Mouse (Mus musculus) left cerebral cortex, postnatal 10 days (tissue): ENCODE results near the gene Cgnl1. TPM values are rescaled to one million over a fixed set of nuclear protein-coding genes. Genes with fewer than 3 reads are reported as not detected.
A peak's percentile ranks its signal among the peaks of the same experiment; 100 is the strongest.

Source experiments
- DNase-seq, 2 experiments: peaks; one replicate each; pipeline ENCODE4 v3.0.0; 2021 to 2022; ENCODE audit warnings: low spot score in 2 of 2, mixed read lengths in 1 of 2; ENCODE audit errors: extremely low spot score in 1 of 2
- intact Hi-C: fragments of 180-260 bp; cut with DNase I; formaldehyde crosslinking; loops from one replicate; pipeline ENCODE4 v1.15.1; 2025
- total RNA-seq, 2 experiments: library from RNA; stranded (reverse); gene quantifications; 2 replicates each; pipeline ENCODE4 v1.2.3; 2021

Gene Cgnl1
- total RNA-seq, 2 experiments from 2014 or later = 10.5 to 12.7 TPM

DNA sequence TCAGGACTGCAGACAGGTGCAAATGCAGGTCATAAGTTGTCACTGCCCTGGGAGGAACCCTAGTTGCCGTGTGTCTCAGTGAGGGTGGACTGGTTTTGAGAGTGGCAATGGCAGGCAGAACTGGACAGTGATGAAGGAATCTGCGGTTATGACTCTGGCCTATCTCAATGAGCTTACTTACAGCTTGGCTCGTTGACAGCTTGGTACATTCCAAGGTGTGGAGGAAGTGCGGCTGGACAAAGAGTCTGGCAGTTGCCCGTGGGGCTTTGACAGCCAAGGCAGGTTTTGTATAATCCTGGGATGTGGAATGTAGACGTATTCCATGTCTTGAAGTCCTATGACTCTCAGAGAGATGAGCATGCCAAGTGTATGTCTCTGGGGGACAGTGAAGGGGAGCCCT is 162.4 kb downstream of the Cgnl1 start:
- intact Hi-C loops = no loop called here

DNA sequence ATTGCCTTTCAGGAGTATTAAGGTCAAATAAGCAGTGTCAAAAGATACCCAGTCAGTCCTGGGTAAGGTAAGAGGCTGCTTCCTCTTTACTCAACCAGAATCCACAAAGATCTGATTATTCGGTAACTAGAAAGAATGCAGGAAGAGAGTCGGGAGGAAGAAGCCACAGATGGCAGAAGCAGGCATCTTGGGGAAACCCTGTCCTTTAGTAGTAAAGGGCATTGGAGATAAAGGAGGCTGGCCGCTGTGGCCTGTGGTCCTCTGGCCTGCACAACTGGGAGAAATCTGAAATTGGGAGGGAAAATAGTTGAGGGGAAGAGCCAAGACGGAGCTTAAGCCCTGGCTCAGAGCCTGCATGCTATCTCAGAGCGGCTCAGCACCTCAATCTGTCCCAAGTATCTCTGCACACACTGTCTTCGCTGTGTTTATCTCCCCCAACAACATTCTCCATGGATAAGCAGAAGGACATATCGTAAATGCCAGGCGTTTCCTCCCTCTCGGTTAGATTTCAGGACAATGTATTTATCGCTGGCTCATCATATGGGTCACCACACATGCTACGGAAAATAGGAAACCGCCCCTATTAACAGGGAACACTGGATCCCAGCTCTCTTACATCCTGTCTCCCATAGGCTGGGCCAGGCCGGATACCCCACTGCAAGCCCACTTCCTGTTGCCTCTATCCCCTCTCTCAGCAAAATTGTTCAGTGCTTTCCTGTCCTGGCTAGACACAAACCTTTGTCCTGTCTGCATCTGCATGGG is 164.9 kb downstream of the Cgnl1 start:
- intact Hi-C loops = no loop called here
- DNase-seq = no peak

More for the DNA sequence above, 162.4 kb downstream of the Cgnl1 start:
- DNase-seq = no peak

DNA sequence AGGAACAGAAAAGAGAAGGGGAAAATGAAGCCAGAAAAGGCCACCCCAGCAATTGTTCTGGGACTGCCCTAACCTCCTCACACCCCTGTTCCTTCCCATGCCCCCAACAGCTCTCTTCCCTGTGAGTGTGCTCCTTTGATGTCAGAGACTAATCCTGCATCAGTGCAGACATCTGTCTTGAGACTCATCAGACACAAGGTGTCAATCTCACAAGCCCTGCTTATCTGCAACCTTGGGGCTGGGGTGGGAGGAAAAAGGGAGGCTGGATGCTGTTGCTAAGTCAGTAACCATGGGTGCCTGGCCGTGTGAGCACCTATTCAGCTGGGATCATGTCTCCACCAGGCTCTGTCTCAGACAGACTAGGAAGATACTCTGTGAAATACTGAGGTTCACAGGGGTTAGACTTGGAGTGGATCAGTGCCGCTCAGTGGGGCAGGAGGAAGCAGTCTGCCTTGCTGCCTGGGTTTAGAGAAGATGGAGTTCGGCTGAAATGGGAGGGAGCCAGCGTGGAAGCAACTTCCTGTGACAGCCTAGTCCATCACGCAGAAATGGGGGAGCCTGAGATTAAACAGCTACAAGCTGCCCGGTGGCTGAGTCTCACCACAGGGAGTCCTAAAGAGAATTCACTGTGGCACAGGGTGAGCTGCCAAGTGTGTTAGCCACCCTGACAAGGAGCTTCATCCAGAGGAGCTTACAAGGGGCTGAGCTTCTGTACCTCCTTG is 166.3 kb downstream of the Cgnl1 start:
- intact Hi-C loops = no loop called here
- DNase-seq = no peak

- intact Hi-C loops = loop anchor here (5.0 kb wide), 1 partner anchor 48 kb away; no protein-coding TSS in a partner anchor
- DNase-seq = no peak
These were observed 171.5 kb downstream of the Cgnl1 start for GRCm38 (mm10) chr9:71599861-71600260.

GRCm38 (mm10) chr9:71596888-71597287 is 174.5 kb downstream of the Cgnl1 start:
- DNase-seq = no peak
- intact Hi-C loops = loop anchor here (5.0 kb wide), 1 partner anchor 45 kb away; no protein-coding TSS in a partner anchor

DNA sequence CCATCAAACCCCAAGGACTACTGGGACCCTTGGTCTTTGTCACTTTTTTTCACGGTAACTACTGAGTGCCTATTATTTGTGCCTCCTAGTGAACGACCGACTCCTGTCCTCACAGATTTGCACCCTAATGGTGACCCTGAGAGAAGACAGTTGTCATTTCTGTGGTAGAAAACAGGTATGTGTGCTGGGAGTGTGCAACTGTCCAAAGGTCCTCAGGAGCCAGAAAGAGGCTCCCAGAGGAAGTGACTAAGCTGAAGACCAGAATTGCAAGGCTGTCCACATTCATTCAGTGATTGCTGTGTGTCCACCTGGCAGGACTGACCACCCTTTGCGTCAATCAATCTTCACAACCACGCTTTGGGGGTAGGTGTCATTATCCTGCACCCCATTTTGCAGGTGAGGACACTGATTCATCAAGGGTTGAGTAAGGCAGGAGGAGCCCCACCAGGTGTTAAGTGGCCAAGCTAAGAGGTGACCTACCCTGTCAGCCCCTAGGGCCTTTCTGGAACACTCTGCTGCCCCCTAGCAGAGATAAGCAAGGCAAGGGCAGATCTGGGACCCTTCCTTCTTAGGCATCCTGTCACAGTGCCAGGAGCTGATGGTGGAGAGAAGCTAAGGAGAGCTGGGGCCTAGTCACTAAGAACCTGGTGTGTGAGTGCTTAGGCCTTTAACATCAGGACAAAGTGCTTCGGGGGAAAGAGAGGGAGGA is 178.7 kb downstream of the Cgnl1 start:
- intact Hi-C loops = no loop called here
- DNase-seq = no peak

- peak in 1 of 2 experiments; percentile 92 for DNase-seq
- intact Hi-C loops = no loop called here
These were observed 179.4 kb downstream of the Cgnl1 start, which contains the start of gene Myzap for GRCm38 (mm10) chr9:71591938-71592548. Myzap (minus strand) TSS chr9:71592360.

DNA sequence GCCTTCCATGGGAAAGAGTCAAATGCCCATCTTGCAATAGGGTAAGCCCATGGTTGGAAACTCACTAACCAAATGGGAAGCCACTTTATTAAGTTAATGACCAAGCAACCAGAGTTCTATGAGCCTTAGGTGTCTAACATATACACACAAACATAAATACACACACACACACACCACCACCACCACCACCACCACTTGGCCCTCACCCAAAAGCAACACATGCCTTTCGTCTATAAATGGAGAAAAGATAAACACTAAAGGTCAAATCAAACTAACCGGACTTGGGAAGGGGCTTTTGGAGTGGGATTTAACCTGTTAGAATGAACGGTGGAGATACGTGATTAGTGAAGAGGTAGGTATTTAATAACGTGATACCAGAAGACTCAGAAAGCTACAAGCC is 180.3 kb downstream of the Cgnl1 start:
- no peak for DNase-seq
- intact Hi-C loops = no loop called here

DNA sequence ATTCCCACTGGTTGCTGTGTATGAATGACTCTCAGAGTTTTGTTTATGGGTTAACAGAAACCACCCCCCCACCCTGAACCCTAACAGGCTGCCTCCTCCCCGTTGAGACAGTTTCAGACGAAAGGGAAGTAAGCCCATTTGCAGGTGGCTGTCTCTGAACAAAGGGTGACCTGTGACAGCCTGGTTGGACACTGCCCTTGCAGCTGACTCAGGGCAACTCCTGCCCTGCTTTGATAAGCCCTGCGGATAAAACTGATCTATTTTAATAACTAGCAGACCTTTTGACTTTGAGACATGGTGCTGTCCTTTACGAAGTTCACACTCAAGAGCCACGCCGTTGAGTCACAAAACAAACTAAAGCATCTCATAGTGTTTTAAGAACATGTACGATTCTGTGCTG is 181.6 kb downstream of the Cgnl1 start:
- no peak for DNase-seq
- intact Hi-C loops = no loop called here

DNA sequence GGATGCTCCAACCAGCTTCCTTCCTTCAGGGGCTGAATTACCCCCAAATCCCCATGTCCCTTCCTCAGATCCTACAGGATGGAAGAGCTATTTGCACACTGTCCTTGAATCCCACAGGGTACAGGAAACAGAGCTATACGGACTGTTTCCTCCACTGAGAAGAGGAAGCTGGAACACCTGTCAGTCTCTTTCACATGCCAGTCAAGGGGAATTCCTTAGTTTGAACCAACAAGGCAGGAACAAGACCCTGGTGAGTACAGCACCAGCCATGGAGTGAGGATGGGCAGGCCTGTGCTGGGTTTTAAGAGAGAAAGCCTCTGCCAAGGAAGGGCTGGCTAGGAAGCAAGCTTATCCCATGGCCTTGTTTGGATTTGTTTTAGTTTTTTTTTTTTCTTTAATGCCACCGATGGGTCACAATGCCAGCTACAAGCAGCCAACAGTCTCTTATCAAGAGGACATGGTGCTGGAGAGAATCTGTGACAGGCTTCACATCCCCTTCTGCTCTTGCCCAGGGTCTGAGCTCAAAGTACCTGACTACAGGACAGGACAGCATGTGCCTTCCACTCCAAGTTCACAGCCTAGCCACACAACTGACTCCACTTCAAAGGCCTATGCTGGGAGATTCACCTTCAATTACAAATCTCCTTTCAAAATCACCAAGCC is 182.3 kb downstream of the Cgnl1 start:
- no peak for DNase-seq
- intact Hi-C loops = no loop called here

- no peak for DNase-seq
- intact Hi-C loops = no loop called here
These were observed 185.0 kb downstream of the Cgnl1 start for GRCm38 (mm10) chr9:71586408-71586807.

GRCm38 (mm10) chr9:71582771-71583170 is 188.6 kb downstream of the Cgnl1 start:
- intact Hi-C loops = no loop called here

DNA sequence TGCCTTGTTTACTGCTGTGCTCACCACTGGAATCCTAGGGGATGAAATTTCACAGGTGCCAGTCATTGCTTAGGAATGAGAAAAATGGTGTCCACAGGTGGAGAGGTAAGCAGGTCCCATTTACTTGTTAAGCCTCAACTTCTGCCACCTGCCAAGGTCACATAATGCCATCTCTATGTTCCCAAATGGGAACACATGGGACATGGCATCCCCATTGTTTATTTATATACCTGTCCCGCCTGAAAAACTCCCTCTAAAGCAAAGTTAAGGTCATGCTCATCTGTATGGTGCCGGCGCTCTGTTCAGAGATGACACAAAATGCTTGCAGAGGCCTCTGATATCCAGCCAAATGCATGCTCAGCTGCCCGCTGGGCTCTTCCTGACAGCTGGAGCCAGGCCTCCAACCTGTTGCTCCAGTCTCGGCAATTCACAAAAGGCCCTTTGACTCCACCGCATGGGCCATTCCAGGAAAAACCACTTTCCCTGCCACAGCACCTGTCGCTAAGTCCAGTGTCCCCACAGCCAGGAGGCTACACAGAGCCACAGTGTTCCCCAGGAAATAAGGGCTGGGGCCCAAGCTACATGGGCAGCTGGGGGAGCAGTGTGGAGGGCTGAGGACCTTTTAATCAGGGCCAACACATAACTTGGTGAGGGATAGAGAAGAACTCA is 192.4 kb downstream of the Cgnl1 start:
- intact Hi-C loops = no loop called here
- DNase-seq = peak; percentile 23 to 73

More at GRCm38 (mm10) chr9:71582771-71583170, 188.6 kb downstream of the Cgnl1 start:
- DNase-seq = no peak

Other genes with a start within 250 kb of the Cgnl1 start
- gene Myzap, start 179.2 kb downstream of the Cgnl1 start, total RNA-seq = 1 to 10 TPM; 1.9 to 3.0 TPM